Mouse (Mus musculus): ENCODE measurements around the gene Edc4.

DNA sequence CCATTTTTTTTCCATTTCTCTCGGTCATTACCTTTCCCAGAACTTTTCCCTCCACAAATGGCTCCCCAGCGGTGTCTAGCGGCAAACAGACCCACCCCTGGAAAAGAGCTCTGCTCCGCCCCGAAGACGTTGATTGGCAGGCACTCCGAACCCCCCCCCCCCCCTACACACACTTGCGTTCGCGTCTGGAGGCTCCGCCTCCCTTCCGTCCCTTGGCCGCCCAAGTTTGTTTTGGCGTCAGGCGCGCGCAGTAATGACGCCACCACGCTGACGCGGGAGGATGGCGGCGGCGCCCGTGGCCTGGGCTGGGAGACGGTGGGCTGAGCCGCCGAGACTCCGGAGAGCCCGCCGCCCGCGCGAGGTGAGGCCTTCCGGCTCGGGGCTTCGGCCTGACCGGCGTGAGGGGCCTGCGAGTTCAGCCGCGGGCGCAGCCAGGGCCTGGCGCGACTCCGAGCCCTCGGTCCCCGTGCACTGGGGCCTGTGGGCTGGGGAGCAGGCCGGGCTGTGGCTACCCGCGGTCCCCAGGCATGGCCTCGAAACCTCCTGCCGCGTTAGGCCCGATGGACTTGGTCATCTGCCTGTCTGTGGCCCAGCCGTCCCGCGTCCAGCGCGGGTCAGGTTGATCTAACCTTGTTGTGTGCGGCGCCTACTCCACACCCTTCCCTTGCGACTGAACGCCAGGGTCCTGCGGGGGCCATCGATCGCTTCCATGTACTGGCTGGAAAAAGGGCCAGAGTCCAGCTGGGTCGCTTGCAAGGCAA, 19.7 kb downstream of the Edc4 start, which contains the start of gene Pskh1:
- TF ChIP-seq CTCF (IDR thresholded peaks at IDR 0.05; ENCODE audit: control insufficient read depth, insufficient read depth, insufficient replicate concordance, low read depth, low read length) = no peak
- peak; percentile 83 for TF ChIP-seq POLR2A (IDR thresholded peaks at IDR 0.05; ENCODE audit: control insufficient read depth, low read depth, low read length)

All from testis, adult 2 months (tissue).